Mouse (Mus musculus): Measurements from ENCODE around the gene Gm5485. TPM values are rescaled to one million over a fixed set of nuclear protein-coding genes. Genes with fewer than 3 reads are reported as not detected.
A peak's percentile ranks its signal among the peaks of the same experiment; 100 is the strongest.

Gm5485 gene
- total RNA-seq, 2 experiments from 2014 or later, result not detected

- intact Hi-C loops (cut with DNase I), result no loop called here
- no peak for DNase-seq
Observed at GRCm38 (mm10) chr16:48373711-48374485, 38.3 kb downstream of the Gm5485 start.

- DNase-seq, result no peak
- intact Hi-C loops (cut with DNase I), result no loop called here
Observed at GRCm38 (mm10) chr16:48372461-48372860, 39.8 kb downstream of the Gm5485 start.

- no peak for DNase-seq
- intact Hi-C loops (cut with DNase I), result no loop called here
Observed at GRCm38 (mm10) chr16:48368096-48368495, 44.1 kb downstream of the Gm5485 start.

- DNase-seq, result no peak
- intact Hi-C loops (cut with DNase I), result no loop called here
Observed at GRCm38 (mm10) chr16:48366801-48367200, 45.4 kb downstream of the Gm5485 start.

GRCm38 (mm10) chr16:48360887-48361286 is 51.3 kb downstream of the Gm5485 start:
- DNase-seq, result no peak
- intact Hi-C loops (cut with DNase I), result no loop called here

- intact Hi-C loops (cut with DNase I), result no loop called here
- peak in 1 of 2 experiments; percentile 18 for DNase-seq
Observed at GRCm38 (mm10) chr16:48356417-48356816, 55.8 kb downstream of the Gm5485 start.

- intact Hi-C loops (cut with DNase I), result no loop called here
- no peak for DNase-seq
Observed at GRCm38 (mm10) chr16:48355716-48356115, 56.5 kb downstream of the Gm5485 start.

Other genes starting within 250 kb of the Gm5485 start
- not detected for gene Dppa4, start 128.7 kb downstream of the Gm5485 start, total RNA-seq (2021)
- gene Dppa2, start 108.5 kb downstream of the Gm5485 start, total RNA-seq (2021), result not detected
- gene Morc1, start 18.8 kb upstream of the Gm5485 start, total RNA-seq (2021), result not detected

All from heart, postnatal 36 days (tissue).